Mouse (Mus musculus) forebrain, embryonic 15.5 days (tissue): Measurements from ENCODE around the gene Bach2. TPM values are rescaled to one million over a fixed set of nuclear protein-coding genes. Genes with fewer than 3 reads are reported as not detected.

Source experiments
- ATAC-seq: fragments of 200-750 bp; cut with Nextera tagmentation; replicated peaks from 2 replicates; pipeline ENCODE4 v1.8.0; 2017; ENCODE audit warnings: mild to moderate bottlenecking, moderate TSS enrichment, moderate library complexity
- H3K27ac ChIP-seq: fragments of 300-500 bp; sonication (generic); replicated peaks from 2 replicates; pipeline ENCODE4 v1.5.1; 2015; ENCODE audit warnings: mild to moderate bottlenecking, inconsistent platforms
- H3K27me3 ChIP-seq: fragments of 300-500 bp; sonication (generic); 2 replicates; pipeline ENCODE4 v1.6.1; 2015; ENCODE audit warnings: inconsistent platforms
- H3K36me3 ChIP-seq: fragments of 300-500 bp; sonication (generic); 2 replicates; pipeline ENCODE4 v1.6.1; 2015; ENCODE audit warnings: mild to moderate bottlenecking, inconsistent platforms
- H3K4me1 ChIP-seq: fragments of 300-500 bp; sonication (generic); 2 replicates; pipeline ENCODE4 v1.6.1; 2015; ENCODE audit warnings: inconsistent platforms
- H3K4me2 ChIP-seq: fragments of 300-500 bp; sonication (generic); replicated peaks from 2 replicates; pipeline ENCODE4 v1.6.1; 2015; ENCODE audit warnings: mild to moderate bottlenecking, inconsistent platforms
- H3K4me3 ChIP-seq: fragments of 300-500 bp; sonication (generic); 2 replicates; pipeline ENCODE4 v1.5.1; 2015; ENCODE audit warnings: mild to moderate bottlenecking, inconsistent platforms
- H3K9ac ChIP-seq: fragments of 300-500 bp; sonication (generic); replicated peaks from 2 replicates; pipeline ENCODE4 v1.6.1; 2015; ENCODE audit warnings: mild to moderate bottlenecking, inconsistent platforms
- H3K9me3 ChIP-seq: fragments of 300-500 bp; sonication (generic); 2 replicates; pipeline ENCODE4 v1.6.1; 2016; ENCODE audit warnings: inconsistent platforms
- WGBS: fragments of 180-500 bp; shearing (Covaris S2); methylation state at CpG from one replicate; pipeline ENCODE4 v1.1.7; 2015; ENCODE audit warnings: mixed read lengths; 5-methylcytosine and 5-hydroxymethylcytosine counted together
- polyA plus RNA-seq: library from polyadenylated mRNA; unstranded; fragments of >200 nt; fragmentation: Nextera tagmentation; extraction: Ambion mirVana; gene quantifications from 2 replicates; pipeline ENCODE4 v1.2.1, GENCODE M21; 2015

Gene Bach2
- polyA plus RNA-seq, 1 experiment from 2014 or later = 34.9 TPM

DNA sequence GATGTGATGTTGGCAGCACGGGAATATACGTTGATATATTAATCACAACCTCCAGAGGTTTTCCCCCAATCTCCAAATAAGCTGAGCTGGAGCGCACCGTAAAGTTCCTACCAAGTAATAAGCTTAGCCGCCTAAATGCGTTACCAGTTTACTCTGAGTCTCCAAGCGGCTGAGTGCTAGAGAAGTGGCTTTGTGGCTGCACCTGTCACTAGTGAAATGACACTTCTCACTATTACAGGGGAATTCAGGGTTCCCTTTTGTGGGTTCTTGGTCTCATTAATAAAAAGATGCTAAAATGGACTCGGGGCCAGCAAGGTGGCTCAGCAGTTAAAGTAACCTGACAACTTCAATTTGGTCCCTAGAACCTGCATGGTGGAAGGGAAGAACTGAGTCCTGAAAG, 183.0 kb downstream of the Bach2 start:
- no peak overlapping the region for H3K9ac ChIP-seq
- H3K27me3 ChIP-seq = no peaks in the 10 kb centered on the region
- no peak overlapping the region for H3K4me2 ChIP-seq
- H3K4me3 ChIP-seq = no peak overlapping the region
- 82% methylated on average over 8 of the region's 8 CpGs for WGBS
- peak overlapping the region; percentile 79 for H3K27ac ChIP-seq
- peaks cover 35% of the 10 kb centered on the region for H3K4me1 ChIP-seq
- no peaks in the 10 kb centered on the region for H3K9me3 ChIP-seq
- no peak for ATAC-seq
- peaks cover 2% of the 10 kb centered on the region; the same call in 1 of the 2 replicates for H3K36me3 ChIP-seq

DNA sequence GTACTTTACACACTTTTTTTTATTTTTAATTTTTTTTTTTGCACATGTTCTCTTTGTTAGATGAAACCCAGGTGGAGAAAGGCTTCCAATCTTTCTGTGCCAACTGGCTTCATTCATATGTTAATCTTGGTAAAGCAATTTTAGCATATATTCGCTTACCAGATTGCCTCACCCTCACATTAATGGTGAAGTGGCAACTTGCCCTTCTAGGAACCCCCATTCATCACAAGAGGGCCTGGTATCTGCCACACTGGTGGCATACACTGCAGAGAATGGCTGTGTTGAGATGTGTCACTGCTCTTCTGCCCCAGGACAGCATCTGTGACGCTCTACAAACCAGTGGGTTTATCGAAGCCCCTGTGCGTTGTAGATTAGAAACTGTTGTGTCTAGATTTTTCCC, 183.8 kb downstream of the Bach2 start:
- Histone ChIP-seq H3K9me3 (no peaks in the 10 kb centered on the region), H3K4me3 (no peak overlapping the region), H3K9ac (no peak overlapping the region), H3K27ac (peak overlapping the region; percentile 79), H3K36me3 (peaks cover 2% of the 10 kb centered on the region; the same call in 1 of the 2 replicates), H3K27me3 (no peaks in the 10 kb centered on the region), H3K4me1 (peaks cover 38% of the 10 kb centered on the region), H3K4me2 (no peak overlapping the region)
- 37% methylated on average over 4 of the region's 4 CpGs for WGBS
- ATAC-seq = peak; percentile 56

DNA sequence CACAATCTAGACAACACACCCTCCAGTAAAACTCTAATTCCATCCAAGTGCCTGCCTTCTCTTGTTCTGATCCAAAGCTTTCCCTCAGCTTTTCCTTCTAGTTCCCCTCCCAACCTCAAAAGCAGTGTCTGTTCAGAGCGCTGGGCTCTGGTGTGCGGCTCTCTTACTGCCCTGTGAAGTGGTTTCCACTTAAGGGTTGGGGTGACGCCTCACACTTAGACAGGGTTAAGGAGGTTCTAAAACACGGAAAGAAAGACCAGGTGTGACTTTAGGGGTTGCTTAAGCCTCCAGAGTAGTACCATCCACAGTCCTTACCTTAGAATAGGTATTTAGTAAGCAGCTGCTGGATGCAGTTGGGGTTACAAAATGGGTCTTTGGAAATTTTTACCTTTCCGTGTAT, 185.1 kb downstream of the Bach2 start:
- Histone ChIP-seq H3K27me3 (no peaks in the 10 kb centered on the region), H3K4me1 (peaks cover 45% of the 10 kb centered on the region), H3K36me3 (no peaks in the 10 kb centered on the region), H3K9me3 (no peaks in the 10 kb centered on the region), H3K4me2 (no peak overlapping the region), H3K4me3 (no peak overlapping the region), H3K9ac (no peak overlapping the region), H3K27ac (no peak overlapping the region)
- WGBS = 87% methylated on average over 5 of the region's 5 CpGs
- ATAC-seq = no peak

DNA sequence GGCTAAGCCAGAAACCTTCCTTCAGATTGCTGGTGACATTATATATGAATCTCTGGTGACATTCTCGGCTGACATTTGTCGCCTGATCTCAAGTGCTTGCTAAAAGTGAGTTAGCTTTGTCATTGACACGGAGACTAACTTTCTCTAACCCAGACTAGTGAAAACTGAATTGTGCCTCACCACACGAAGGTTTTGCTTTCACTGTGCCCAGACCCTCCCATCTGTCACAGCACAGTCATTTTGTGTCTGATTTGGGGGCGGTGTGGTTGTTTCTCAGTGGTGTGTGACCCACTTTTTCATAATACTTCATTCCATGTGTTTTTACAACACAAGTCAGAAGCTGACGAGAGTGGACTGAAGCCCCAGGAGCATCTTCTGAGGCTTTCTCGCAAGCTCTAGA, 185.8 kb downstream of the Bach2 start:
- H3K9ac ChIP-seq = no peak overlapping the region
- no peak overlapping the region for H3K4me2 ChIP-seq
- H3K36me3 ChIP-seq = no peaks in the 10 kb centered on the region
- H3K4me3 ChIP-seq = no peak overlapping the region
- no peak overlapping the region for H3K27ac ChIP-seq
- no peak for ATAC-seq
- 72% methylated on average over 7 of the region's 7 CpGs for WGBS
- peaks cover 52% of the 10 kb centered on the region for H3K4me1 ChIP-seq
- H3K9me3 ChIP-seq = no peaks in the 10 kb centered on the region
- no peaks in the 10 kb centered on the region for H3K27me3 ChIP-seq

DNA sequence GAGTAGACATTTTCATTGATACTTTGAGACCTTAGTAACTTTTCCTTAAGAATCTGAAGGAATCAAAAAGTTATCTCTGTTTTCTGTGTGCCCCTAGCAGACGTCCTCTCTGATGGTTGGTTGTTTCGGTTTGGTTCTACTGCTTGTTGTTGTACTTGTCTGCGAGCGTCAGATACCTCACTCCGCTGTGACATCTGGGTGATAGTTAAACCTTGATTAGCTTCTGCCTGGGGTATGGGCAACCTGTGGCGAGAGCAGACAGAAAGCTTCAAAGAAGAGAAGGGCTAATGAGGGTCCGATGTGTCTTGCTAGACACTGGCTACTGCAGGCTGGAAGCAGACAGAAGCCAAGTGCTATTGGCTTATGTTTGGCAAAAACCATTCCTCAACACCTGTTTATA, 186.5 kb downstream of the Bach2 start:
- Histone ChIP-seq H3K27me3 (no peaks in the 10 kb centered on the region), H3K4me2 (no peak overlapping the region), H3K4me1 (peaks cover 54% of the 10 kb centered on the region), H3K4me3 (no peak overlapping the region), H3K27ac (no peak overlapping the region), H3K9ac (no peak overlapping the region), H3K9me3 (no peaks in the 10 kb centered on the region), H3K36me3 (no peaks in the 10 kb centered on the region)
- 77% methylated on average over 7 of the region's 7 CpGs for WGBS
- ATAC-seq = no peak

DNA sequence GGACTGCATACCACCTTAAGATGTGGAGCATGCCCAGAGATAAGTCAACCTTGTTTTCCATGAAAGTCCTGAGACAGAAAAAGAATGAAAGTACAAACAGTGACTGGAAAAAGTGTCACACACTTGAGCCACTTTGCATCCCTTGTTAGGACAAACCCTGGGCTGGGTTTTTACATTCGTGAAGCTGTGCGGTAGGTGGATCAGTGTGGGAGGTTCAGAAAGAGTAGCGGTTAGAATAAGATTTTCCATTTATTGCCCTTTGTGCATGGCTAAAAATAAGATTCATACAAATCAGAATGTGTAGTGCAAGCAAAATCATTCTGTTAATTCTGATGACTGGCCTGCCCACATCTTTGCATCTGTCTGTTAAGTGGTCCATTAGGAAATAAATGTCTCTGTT, 187.0 kb downstream of the Bach2 start:
- Histone ChIP-seq H3K9ac (no peak overlapping the region), H3K4me1 (peaks cover 59% of the 10 kb centered on the region), H3K27ac (no peak overlapping the region), H3K9me3 (no peaks in the 10 kb centered on the region), H3K36me3 (no peaks in the 10 kb centered on the region), H3K27me3 (no peaks in the 10 kb centered on the region), H3K4me3 (no peak overlapping the region), H3K4me2 (no peak overlapping the region)
- no peak for ATAC-seq
- WGBS = 94% methylated on average over 3 of the region's 3 CpGs

DNA sequence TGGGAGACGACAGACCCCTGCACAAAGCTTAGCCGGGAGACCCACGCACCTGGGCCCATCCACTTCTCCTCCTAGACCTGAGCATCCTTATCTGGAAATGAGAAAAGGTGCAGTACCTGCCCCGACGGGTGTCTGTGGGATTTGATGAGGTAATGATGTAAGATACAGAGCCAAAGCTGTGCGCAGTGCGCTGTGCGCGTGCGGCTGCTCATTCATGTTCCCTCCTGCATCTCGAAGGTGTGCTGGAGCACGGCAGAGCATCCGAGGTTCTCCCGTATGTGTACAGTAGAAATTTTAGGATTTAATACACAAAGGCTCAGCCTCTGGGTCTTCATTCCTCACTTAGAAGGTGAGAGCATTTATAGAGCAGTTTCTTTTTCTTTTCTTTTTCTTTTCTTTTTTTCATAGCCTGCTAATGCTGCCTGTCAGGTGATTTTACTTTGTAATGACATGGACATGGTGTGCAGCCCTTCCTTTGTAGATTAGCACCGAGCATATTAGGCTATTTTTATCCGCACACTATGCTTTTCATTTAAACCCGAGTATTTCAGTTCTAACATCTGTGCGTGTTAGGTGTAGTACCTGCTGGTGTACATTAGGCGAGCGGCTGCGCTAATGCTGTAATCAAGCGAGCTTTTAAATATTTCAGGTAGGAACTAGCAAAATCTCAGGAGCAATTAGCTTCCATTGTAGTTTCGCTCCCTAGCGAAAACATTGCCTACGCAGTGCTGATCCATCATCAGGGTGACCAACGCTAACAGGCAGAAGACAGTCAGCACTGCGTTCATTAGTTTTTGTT, 188.4 kb downstream of the Bach2 start:
- Histone ChIP-seq H3K9ac (no peak overlapping the region), H3K9me3 (no peaks in the 10 kb centered on the region), H3K4me2 (no peak overlapping the region), H3K27me3 (no peaks in the 10 kb centered on the region), H3K36me3 (no peaks in the 10 kb centered on the region), H3K4me3 (no peak overlapping the region), H3K4me1 (peaks cover 67% of the 10 kb centered on the region), H3K27ac (peak overlapping the region; percentile 46; the same call in 1 of the 2 replicates)
- 0 out of 2 replicates have a peak, but pooled peaks have one; percentile 6 for ATAC-seq
- 79% methylated on average over 27 of the region's 27 CpGs for WGBS

DNA sequence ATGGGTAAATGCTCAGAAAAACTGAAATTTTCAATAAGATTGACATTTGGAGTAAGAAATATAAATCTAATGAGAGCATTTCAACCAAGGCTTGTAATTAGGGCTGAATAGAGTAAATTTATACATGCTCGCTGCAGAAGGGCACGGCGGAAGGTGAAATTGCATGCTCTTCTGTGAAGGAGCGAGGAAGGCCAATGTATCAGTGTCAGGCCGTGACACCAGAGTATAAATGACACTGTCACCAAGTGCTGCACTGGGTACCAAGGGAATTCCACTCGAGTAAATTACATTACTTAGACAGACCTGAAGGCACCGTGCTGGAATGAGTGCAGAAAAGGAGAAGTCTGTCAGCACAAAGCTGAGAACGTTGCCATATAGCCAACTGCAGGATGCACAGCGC, 190.1 kb downstream of the Bach2 start:
- Histone ChIP-seq H3K27ac (peak overlapping the region; percentile 46), H3K36me3 (no peaks in the 10 kb centered on the region), H3K9me3 (no peaks in the 10 kb centered on the region), H3K27me3 (no peaks in the 10 kb centered on the region), H3K4me2 (no peak overlapping the region), H3K4me1 (peaks cover 67% of the 10 kb centered on the region), H3K9ac (no peak overlapping the region), H3K4me3 (no peak overlapping the region)
- no peak for ATAC-seq
- 45% methylated on average over 9 of the region's 9 CpGs for WGBS

DNA sequence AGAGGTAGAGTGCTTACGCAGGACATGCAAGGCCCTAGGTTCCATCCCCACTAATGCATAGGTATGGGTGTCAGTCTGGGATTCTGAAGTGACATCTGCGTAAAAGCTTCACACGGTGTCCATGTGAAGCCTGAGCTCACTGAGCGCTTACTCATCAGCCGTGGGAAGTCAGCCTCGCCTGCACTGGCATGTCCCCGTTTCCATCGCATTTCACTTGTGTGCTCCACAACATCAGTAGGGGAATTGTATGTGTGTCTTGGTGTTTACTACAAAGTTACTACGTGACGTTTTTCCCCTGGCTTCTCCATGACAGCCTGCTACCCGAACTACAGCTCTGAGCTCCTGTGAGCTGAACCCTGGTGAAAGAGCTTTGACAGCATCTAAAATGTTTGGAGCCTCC, 191.5 kb downstream of the Bach2 start:
- Histone ChIP-seq H3K4me2 (no peak overlapping the region), H3K4me1 (peaks cover 59% of the 10 kb centered on the region), H3K36me3 (no peaks in the 10 kb centered on the region), H3K9ac (no peak overlapping the region), H3K4me3 (no peak overlapping the region), H3K9me3 (no peaks in the 10 kb centered on the region), H3K27me3 (no peaks in the 10 kb centered on the region), H3K27ac (0 out of 2 replicates have a peak overlapping the region, but pooled peaks have one; percentile 13)
- WGBS = 67% methylated on average over 11 of the region's 11 CpGs
- ATAC-seq = no peak

DNA sequence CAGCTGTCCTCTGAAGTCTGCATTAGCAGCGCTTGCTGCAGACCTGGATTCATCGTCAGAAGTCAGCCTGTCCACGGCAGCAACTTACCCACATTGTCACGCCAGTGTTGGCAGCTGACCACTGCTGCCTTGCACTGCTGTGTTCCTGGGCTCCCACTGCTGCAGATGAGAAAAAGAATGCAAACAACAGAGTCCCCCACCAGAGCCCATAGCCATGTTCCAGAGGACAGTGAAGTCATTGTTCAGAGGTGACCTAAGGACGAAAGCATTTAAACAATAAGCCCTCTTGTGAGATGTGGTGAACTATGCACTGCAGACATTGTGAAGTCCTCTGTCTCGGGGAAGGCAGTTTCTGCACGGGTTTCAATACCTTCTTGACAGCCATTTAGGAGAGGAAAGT, 192.4 kb downstream of the Bach2 start:
- peaks cover 59% of the 10 kb centered on the region for H3K4me1 ChIP-seq

DNA sequence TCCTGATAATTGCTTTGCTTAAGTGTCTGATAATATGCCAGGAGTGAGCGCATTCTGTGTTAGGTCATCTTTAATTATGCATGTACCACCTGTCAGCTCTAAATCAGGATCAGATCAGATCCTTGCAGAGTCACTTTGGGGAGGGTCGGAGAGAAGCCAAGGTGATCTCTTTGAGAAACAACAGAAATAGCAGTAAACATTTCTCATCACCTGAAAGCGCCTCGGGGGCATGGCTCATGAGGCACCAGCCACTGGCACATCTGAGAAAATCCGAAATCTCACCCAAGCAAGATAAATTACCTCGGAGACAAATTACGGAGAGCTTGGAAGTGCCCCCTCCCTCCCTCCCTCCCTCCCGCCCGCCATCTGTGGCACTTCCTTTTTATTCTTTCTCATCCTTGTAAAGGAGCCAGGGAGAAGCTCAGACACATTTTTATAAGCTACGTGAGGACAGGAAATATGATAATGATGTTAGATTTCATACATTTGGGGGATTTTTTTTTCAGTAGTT, 193.7 kb downstream of the Bach2 start:
- Histone ChIP-seq H3K4me3 (no peak overlapping the region), H3K9me3 (no peaks in the 10 kb centered on the region), H3K9ac (no peak overlapping the region), H3K36me3 (no peaks in the 10 kb centered on the region), H3K27ac (peak overlapping the region; percentile 72), H3K4me2 (peak overlapping the region; percentile 19; the same call in 1 of the 2 replicates), H3K4me1 (peaks cover 56% of the 10 kb centered on the region), H3K27me3 (no peaks in the 10 kb centered on the region)
- no peak for ATAC-seq
- 18% methylated on average over 10 of the region's 10 CpGs for WGBS

More for the DNA sequence above, 192.4 kb downstream of the Bach2 start:
- 0 out of 2 replicates have a peak overlapping the region, but pooled peaks have one; percentile 2 for H3K9ac ChIP-seq
- WGBS = 12% methylated on average over 7 of the region's 7 CpGs
- H3K4me3 ChIP-seq = no peak overlapping the region
- no peaks in the 10 kb centered on the region for H3K27me3 ChIP-seq
- H3K36me3 ChIP-seq = no peaks in the 10 kb centered on the region
- H3K4me2 ChIP-seq = no peak overlapping the region
- no peaks in the 10 kb centered on the region for H3K9me3 ChIP-seq
- ATAC-seq = no peak
- peak overlapping the region; percentile 72; the same call in 1 of the 2 replicates for H3K27ac ChIP-seq

DNA sequence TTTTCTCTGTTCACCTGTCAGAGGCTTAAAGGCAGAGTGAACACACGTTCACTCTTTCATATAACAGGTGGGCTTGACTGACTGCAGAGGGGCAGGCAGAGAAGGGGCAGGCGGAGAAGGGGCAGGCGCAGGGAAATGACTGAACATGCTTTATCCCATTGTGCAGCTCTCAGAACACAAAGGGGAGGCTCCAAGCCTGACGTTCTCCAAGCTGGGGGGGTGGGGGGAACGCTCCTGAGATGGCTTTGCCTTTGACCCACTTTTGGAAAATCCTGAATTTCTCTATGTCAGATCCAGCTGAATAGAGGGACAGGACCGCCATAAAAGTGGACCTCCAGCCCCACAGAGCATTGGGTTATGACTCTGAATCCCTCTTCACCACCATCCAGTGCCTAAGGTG, 194.3 kb downstream of the Bach2 start:
- Histone ChIP-seq H3K4me2 (no peak overlapping the region), H3K4me1 (peaks cover 55% of the 10 kb centered on the region), H3K9ac (no peak overlapping the region), H3K27ac (peak overlapping the region; percentile 72), H3K4me3 (no peak overlapping the region), H3K27me3 (no peaks in the 10 kb centered on the region), H3K9me3 (no peaks in the 10 kb centered on the region), H3K36me3 (no peaks in the 10 kb centered on the region)
- WGBS = 14% methylated on average over 6 of the region's 6 CpGs
- ATAC-seq = no peak
